Mouse (Mus musculus) yolk sac, embryonic 10.5 days (tissue): Measurements from ENCODE around the gene Acyp2.
"Not testable (repeated sequence)": the region's sequence is repeated elsewhere in the genome, so short reads cannot be mapped to it uniquely, and the experiment has no call there.

ENCODE experiments used
- DNase-seq: peaks from one replicate; pipeline ENCODE4 v3.0.0-alpha.2; 2017; ENCODE audit warnings: low spot score

Acyp2 gene

GRCm38 (mm10) chr11:30649001-30649637 is at the start of gene Acyp2:
Gene Acyp2, minus strand, starts transcription at chr11:30649587.
- DNase-seq, result peak; percentile 88

GRCm38 (mm10) chr11:30689421-30689820 is 40.0 kb upstream of the Acyp2 start:
- DNase-seq, result no peak

DNA sequence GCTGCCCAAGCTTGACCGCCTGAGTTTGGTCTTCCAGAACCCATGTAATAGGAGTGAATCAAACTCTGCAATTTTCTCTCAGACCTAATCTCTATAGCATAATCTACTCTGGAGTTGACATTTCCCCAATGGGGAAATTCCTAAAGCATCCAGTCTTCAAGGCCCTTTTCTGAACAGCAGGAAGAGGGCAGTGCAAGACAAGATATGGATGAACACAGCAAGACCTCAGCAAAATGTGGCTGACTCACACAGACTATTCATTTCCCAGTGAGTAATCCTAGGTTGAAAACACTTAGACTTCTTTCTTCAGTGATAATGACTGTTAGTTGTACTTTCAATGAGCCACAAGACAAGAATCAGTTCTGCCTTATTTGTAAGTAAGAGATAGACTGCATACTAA is 26.7 kb upstream of the Acyp2 start:
- DNase-seq, result no peak

- no peak for DNase-seq
These were observed 23.3 kb upstream of the Acyp2 start for GRCm38 (mm10) chr11:30672719-30673118.

DNA sequence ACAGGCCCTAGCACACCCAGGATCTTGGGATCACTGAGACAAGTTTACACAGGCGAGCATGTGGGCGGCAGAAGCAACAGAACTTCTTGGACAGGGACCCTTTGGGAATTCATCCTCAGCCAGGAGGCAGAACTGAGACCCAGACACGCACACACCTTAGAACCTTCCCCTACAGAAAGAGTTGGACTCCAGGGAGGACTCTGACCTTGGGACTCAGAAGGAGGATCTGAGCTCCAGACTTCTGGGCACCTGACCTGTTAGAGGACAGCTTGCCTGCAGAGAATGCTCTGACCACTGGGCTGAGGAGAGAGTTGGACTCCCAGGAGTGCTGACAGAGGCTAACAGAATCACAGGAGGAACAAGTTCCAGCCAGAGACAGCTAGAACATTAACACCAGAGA is 13.6 kb upstream of the Acyp2 start:
- DNase-seq, result peak; percentile 71

GRCm38 (mm10) chr11:30662591-30662990 is 13.2 kb upstream of the Acyp2 start:
- DNase-seq, result no peak

- no peak for DNase-seq
These were observed 7.7 kb upstream of the Acyp2 start for GRCm38 (mm10) chr11:30657069-30657468.

GRCm38 (mm10) chr11:30656060-30656459 is 6.7 kb upstream of the Acyp2 start:
- DNase-seq, result no peak

- DNase-seq, result no peak
These were observed 1.0 kb upstream of the Acyp2 start for GRCm38 (mm10) chr11:30650416-30650815.

GRCm38 (mm10) chr11:30635674-30636073 is 13.7 kb downstream of the Acyp2 start:
- no peak for DNase-seq

GRCm38 (mm10) chr11:30630514-30630913 is 18.9 kb downstream of the Acyp2 start:
- DNase-seq, result no peak

DNA sequence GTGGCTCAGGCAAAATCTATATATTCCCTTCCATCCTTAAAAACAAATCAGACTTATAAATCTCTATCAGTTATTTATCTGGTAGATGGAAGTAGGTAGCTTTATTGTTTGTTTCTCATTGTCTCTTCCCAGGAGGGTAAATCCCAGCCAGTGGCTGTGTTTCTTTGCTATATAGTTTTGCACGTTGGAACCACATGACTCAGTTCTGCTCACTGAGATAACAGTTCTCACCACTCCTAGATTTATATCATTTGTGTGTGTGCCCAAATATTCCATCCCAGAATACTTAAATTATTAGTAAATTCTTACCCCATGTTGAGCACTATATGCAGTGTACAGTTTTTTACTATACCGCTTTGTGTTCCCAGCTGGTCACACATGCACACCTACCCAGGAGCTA is 26.2 kb downstream of the Acyp2 start:
- DNase-seq, result no peak

- DNase-seq, result not testable (repeated sequence)
These were observed 27.7 kb downstream of the Acyp2 start for GRCm38 (mm10) chr11:30621386-30622363.

DNA sequence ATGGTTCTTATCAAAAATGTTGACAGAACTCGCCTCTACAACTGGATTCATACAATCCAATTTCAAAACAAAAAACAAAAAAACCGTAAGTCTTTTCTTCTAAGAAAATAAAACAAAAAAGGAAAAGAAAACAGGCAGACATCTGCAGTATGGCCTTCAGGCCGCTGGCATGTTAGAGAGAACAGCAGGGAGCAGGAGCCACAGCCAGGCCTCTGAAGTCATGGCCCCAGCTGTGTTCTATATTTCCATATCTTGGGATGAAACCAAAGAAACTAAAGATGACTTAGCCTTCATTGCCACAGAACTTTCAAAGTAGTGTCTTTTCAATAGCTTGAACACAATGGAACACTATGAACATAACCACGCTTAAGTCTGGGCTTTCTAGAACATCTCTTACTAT is 31.2 kb downstream of the Acyp2 start:
- no peak for DNase-seq

DNA sequence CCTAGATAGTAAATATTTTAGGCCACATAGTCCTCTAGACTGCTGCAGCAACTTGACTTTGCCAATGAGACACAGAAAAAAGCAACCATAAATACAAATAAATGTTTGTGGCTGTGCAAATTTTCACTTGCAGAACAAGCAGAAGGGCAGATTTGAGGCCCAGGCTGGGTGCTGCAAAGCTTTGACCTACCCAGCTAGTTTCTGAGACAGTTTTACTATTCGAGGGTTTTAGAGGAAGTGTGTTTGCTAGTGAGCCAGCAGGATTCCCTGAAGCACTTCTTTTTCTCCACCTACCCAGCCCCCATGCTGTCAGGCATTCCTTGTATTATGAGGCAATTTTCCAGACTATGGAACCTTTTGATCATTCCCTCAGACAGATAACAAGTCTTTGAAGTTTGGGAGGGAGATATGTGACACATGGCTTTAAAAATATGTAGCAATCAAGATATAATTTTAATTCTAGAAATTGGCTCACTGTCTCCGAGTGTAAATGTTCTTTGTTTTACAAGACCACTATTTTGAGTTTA is 31.8 kb downstream of the Acyp2 start:
- no peak for DNase-seq

GRCm38 (mm10) chr11:30615977-30616376 is 33.4 kb downstream of the Acyp2 start:
- no peak for DNase-seq

- DNase-seq, result no peak
These were observed 35.4 kb downstream of the Acyp2 start for GRCm38 (mm10) chr11:30613916-30614546.

DNA sequence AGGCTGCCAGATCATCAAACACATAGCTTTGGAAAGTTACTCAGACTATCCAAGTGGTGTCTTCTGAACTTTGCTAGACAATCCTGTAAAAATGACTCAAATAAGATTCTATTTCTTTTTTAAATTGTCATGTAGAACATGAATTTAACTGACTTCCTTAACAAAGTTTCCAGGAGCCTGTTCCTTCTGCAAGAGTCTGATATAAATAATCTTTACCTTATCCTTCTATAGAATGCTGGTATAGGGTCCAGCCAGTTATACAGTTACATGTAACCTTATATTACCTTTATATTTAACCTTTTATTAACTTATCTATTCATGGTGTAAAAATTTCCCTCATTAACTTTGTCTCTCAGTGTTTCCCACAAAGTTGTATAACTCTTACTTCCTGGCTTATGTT is 36.7 kb downstream of the Acyp2 start:
- DNase-seq, result no peak

- no peak for DNase-seq
These were observed 40.1 kb downstream of the Acyp2 start for GRCm38 (mm10) chr11:30609247-30609646.

GRCm38 (mm10) chr11:30607587-30608518 is 41.5 kb downstream of the Acyp2 start:
- no peak for DNase-seq

GRCm38 (mm10) chr11:30597259-30597658 is 52.1 kb downstream of the Acyp2 start:
- no peak for DNase-seq
